Mouse (Mus musculus) lung, adult 2 months (tissue): ENCODE results near the gene Ccdc188. TPM values are rescaled to one million over a fixed set of nuclear protein-coding genes. Genes with fewer than 3 reads are reported as not detected.

ENCODE experiments used
- DNase-seq: peaks from one replicate; pipeline ENCODE4 v3.0.0; 2022
- H3K4me1 ChIP-seq: fragments of 200-500 bp; 2 replicates; pipeline ENCODE4 v1.6.1; 2011; ENCODE audit warnings: low read length; ENCODE audit not compliant: control insufficient read depth, insufficient read depth
- H3K4me3 ChIP-seq: fragments of 200-500 bp; replicated peaks from 2 replicates; pipeline ENCODE3; 2011; ENCODE audit warnings: low read depth, mild to moderate bottlenecking, control low read depth, low read length; ENCODE audit errors: extremely low read depth
- CTCF ChIP-seq: fragments of 200-500 bp; IDR thresholded peaks from 2 replicates; pipeline ENCODE4 v1.5.1; 2011; ENCODE audit warnings: mild to moderate bottlenecking, low read length, control low read depth; ENCODE audit not compliant: insufficient read depth
- POLR2A ChIP-seq: fragments of 200-500 bp; IDR thresholded peaks from 2 replicates; pipeline ENCODE4 v1.6.1; 2011; ENCODE audit warnings: low read depth, mild to moderate bottlenecking, control low read depth, low read length, borderline replicate concordance; ENCODE audit errors: extremely low read depth
- whole genome bisulfite sequencing: fragments of 180-500 bp; shearing (Covaris S2); methylation state at CpG from one replicate; pipeline ENCODE4 v1.1.7; 2018; 5-methylcytosine and 5-hydroxymethylcytosine counted together
- polyA plus RNA-seq: library from polyadenylated mRNA; depleted of rRNA; stranded (reverse); fragments of >200 nt; gene quantifications from 2 replicates; pipeline ENCODE4 v1.2.3, GENCODE M21; 2012

Gene Ccdc188
- polyA plus RNA-seq, 1 experiment = not detected

- Histone ChIP-seq H3K4me1 (no peaks in the 10 kb centered on the region), H3K4me3 (no peak overlapping the region)
- TF ChIP-seq CTCF (no peak), POLR2A (no peak)
- WGBS = 70% methylated on average over 9 of the region's 9 CpGs
- DNase-seq = no peak
Observed at GRCm38 (mm10) chr16:18218580-18218996, 909 bp downstream of the Ccdc188 start.

- Histone ChIP-seq H3K4me1 (no peaks in the 10 kb centered on the region), H3K4me3 (no peak overlapping the region)
- DNase-seq = no peak
- no peak for TF ChIP-seq POLR2A
- no peak for TF ChIP-seq CTCF
- WGBS = 26% methylated on average over 8 of the region's 8 CpGs
Observed at GRCm38 (mm10) chr16:18220001-18220400, 2.3 kb downstream of the Ccdc188 start.

GRCm38 (mm10) chr16:18220856-18221542, 3.3 kb downstream of the Ccdc188 start:
- H3K4me1 ChIP-seq = no peaks in the 10 kb centered on the region
- 88% methylated on average over 6 of the region's 6 CpGs for whole genome bisulfite sequencing
- TF ChIP-seq POLR2A (no peak), CTCF (no peak)

GRCm38 (mm10) chr16:18221543-18221898, 3.8 kb downstream of the Ccdc188 start:
- TF ChIP-seq POLR2A = no peak
- no peak for TF ChIP-seq CTCF
- no peak for DNase-seq
- no peak overlapping the region for H3K4me3 ChIP-seq
- 81% methylated on average over 11 of the region's 11 CpGs for WGBS
- no peaks in the 10 kb centered on the region for H3K4me1 ChIP-seq

More at GRCm38 (mm10) chr16:18220856-18221542, 3.3 kb downstream of the Ccdc188 start:
- DNase-seq = no peak
- no peak overlapping the region for H3K4me3 ChIP-seq

GRCm38 (mm10) chr16:18222188-18222587, 4.5 kb downstream of the Ccdc188 start:
- H3K4me3 ChIP-seq = no peak overlapping the region
- no peak for DNase-seq
- no peak for TF ChIP-seq CTCF
- TF ChIP-seq POLR2A = no peak
- 76% methylated on average over 11 of the region's 11 CpGs for WGBS
- H3K4me1 ChIP-seq = no peaks in the 10 kb centered on the region

- peaks cover 3% of the 10 kb centered on the region for H3K4me1 ChIP-seq
- WGBS = 93% methylated on average over 13 of the region's 13 CpGs
- H3K4me3 ChIP-seq = no peak overlapping the region
- no peak for DNase-seq
- no peak for TF ChIP-seq CTCF
- TF ChIP-seq POLR2A = no peak
Observed at GRCm38 (mm10) chr16:18227187-18227586, 9.5 kb downstream of the Ccdc188 start.

GRCm38 (mm10) chr16:18227897-18228422, 10.3 kb downstream of the Ccdc188 start:
- WGBS = 92% methylated on average over 20 of the region's 20 CpGs
- DNase-seq = no peak
- Histone ChIP-seq H3K4me3 (no peak overlapping the region), H3K4me1 (peaks cover 3% of the 10 kb centered on the region)
- TF ChIP-seq CTCF (no peak), POLR2A (no peak)

- TF ChIP-seq CTCF (no peak), POLR2A (no peak)
- no peak for DNase-seq
Observed at GRCm38 (mm10) chr16:18228856-18229255, 11.2 kb downstream of the Ccdc188 start.

GRCm38 (mm10) chr16:18229622-18230021, 11.9 kb downstream of the Ccdc188 start:
- no peak overlapping the region for H3K4me3 ChIP-seq
- no peak for DNase-seq
- no peak for TF ChIP-seq POLR2A
- no peak for TF ChIP-seq CTCF
- peaks cover 8% of the 10 kb centered on the region for H3K4me1 ChIP-seq
- 25% methylated on average over 11 of the region's 11 CpGs for WGBS

More at GRCm38 (mm10) chr16:18228856-18229255, 11.2 kb downstream of the Ccdc188 start:
- no peak overlapping the region for H3K4me3 ChIP-seq
- H3K4me1 ChIP-seq = peaks cover 4% of the 10 kb centered on the region
- 89% methylated on average over 4 of the region's 4 CpGs for WGBS

- Histone ChIP-seq H3K4me3 (no peak overlapping the region), H3K4me1 (peaks cover 10% of the 10 kb centered on the region)
- DNase-seq = no peak
- 82% methylated on average over 6 of the region's 6 CpGs for WGBS
- TF ChIP-seq CTCF = no peak
- no peak for TF ChIP-seq POLR2A
Observed at GRCm38 (mm10) chr16:18230617-18231016, 12.9 kb downstream of the Ccdc188 start.

- no peak overlapping the region for H3K4me3 ChIP-seq
- whole genome bisulfite sequencing = 78% methylated on average over 3 of the region's 3 CpGs
- peaks cover 14% of the 10 kb centered on the region for H3K4me1 ChIP-seq
- TF ChIP-seq POLR2A (no peak), CTCF (no peak)
- DNase-seq = no peak
Observed at GRCm38 (mm10) chr16:18231047-18231446, 13.4 kb downstream of the Ccdc188 start.
